Mouse (Mus musculus): ENCODE data around the gene Pcgf2. TPM values are rescaled to one million over a fixed set of nuclear protein-coding genes. Genes with fewer than 3 reads are reported as not detected.
"Not testable (repeated sequence)": the region's sequence is repeated elsewhere in the genome, so short reads cannot be mapped to it uniquely, and the experiment has no call there.

The Pcgf2 gene
- total and polyA plus RNA-seq, 2 experiments = 0.37 to 12.0 TPM

DNA sequence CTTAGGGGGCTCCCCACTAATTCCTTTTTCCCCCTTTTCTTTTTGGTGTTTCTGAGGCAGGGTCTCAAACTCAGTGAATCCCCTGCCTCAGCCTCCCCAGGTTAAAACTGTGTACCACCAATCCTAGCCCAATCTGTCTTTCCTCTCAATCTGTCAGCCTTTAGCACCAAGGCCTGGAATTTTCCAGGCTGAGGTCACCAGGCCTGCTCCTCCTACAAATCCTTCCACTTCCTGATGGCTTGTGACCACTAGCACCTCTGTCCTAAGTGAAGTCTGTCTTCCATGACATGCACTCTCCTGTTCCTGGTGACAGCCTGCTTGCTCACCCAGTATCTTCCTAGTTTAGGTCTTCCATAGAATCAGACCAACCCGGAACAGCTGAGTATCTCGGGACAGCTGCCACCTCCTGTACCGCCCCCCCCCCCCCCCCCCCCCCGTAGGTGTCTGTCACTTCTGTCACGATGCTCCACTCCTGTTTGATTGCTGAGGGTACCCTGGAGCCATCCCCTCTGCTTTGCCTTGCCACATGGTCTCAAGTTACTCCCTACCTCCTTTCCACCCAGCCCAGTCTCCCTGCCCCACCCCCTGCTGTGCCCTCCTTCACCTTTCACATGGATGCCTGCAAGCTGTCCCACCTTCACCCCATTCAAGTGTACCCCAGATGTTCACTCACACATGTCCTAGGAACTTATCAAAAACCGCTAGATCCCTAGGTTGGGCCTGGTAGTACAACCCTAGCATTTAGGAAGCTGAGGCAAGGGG is 42.9 kb downstream of the Pcgf2 start:
- DNase-seq (ENCODE audit: extremely low read depth, low read depth, low spot score) = no peak
- Histone ChIP-seq H3K9ac (ENCODE audit: low read depth, low read length) (no peak overlapping the region), H3K79me2 (ENCODE audit: control insufficient read depth, insufficient read depth, low read length) (no peaks in the 10 kb centered on the region), H3K27ac (replicated peaks; ENCODE audit: insufficient read depth, low read depth, low read length) (no peak overlapping the region), H3K4me1 (ENCODE audit: control insufficient read depth, insufficient read depth, low read length) (peaks cover 14% of the 10 kb centered on the region), H3K27me3 (ENCODE audit: control insufficient read depth, insufficient read depth, low read length) (no peaks in the 10 kb centered on the region), H3K4me3 (ENCODE audit: insufficient read depth, low read depth, low read length) (no peak overlapping the region), H3K36me3 (ENCODE audit: control insufficient read depth, insufficient read depth, low read length) (no peaks in the 10 kb centered on the region)
- 76% methylated on average over 5 of the region's 6 CpGs for WGBS
- no peak for TF ChIP-seq POLR2A (IDR thresholded peaks at IDR 0.05; ENCODE audit: extremely low read depth, insufficient read depth, low read length)
- no peak for TF ChIP-seq CTCF (IDR thresholded peaks at IDR 0.05; ENCODE audit: low read depth, low read length)

DNA sequence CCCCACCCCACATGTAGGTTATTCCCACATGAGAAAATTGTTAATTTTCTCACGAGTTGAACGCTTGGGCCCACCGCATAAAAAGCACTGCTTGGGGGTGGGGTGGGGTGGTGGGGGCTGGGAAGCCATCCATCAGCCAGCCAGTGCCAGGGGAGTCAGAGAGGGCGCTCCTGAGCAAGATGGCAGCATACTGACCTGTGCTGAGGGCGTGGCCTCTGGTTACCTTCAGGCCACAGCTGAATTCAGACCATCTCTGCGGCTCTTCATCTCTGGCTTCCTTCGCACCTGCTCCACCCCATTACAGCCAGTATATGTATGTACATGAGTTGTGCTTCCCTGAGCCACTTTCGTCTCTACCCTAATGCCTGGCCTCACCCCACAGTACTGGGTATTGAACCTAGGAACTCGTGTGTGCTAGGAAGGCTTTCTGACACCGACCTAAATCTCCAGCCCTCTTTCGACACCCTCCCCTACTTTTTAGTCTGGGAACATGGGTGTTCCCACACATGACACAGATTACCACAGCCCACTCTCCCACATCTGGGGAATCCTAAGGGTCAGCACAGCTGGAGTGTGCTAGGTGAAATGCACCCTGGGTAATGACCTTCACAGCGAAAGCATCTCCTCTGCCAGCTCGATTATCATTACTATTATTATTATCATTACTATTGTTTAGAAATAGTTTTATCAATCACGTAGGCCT is 43.9 kb downstream of the Pcgf2 start:
- 88% methylated on average over 14 of the region's 14 CpGs for WGBS
- DNase-seq (ENCODE audit: extremely low read depth, low read depth, low spot score) = no peak

DNA sequence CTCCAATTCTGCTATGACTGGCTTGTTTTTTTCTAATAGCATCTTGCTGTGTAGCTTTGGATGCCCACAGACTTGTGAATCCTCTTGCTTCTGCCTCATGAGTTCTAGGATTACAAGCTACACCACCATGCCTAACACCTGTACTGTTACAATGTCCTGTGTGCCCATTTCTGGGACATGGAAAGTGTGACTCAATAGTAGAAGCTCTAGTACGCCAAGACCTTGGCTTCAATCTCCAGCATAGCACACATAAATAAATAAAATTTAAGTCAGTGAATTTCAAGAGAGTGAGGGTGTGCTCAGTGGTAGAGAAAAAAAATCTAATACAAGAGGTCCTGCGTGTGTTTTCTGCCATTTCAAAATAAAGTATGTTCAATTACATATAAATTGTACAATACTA is 46.1 kb downstream of the Pcgf2 start:
- TF ChIP-seq POLR2A (IDR thresholded peaks at IDR 0.05; ENCODE audit: extremely low read depth, insufficient read depth, low read length) (no peak), CTCF (IDR thresholded peaks at IDR 0.05; ENCODE audit: low read depth, low read length) (no peak)

More for the DNA sequence above, 43.9 kb downstream of the Pcgf2 start:
- no peaks in the 10 kb centered on the region for H3K79me2 ChIP-seq (ENCODE audit: control insufficient read depth, insufficient read depth, low read length)
- H3K36me3 ChIP-seq (ENCODE audit: control insufficient read depth, insufficient read depth, low read length) = no peaks in the 10 kb centered on the region
- H3K9ac ChIP-seq (ENCODE audit: low read depth, low read length) = no peak overlapping the region
- H3K27ac ChIP-seq (replicated peaks; ENCODE audit: insufficient read depth, low read depth, low read length) = no peak overlapping the region
- H3K27me3 ChIP-seq (ENCODE audit: control insufficient read depth, insufficient read depth, low read length) = no peaks in the 10 kb centered on the region
- H3K4me3 ChIP-seq (ENCODE audit: insufficient read depth, low read depth, low read length) = no peak overlapping the region
- H3K4me1 ChIP-seq (ENCODE audit: control insufficient read depth, insufficient read depth, low read length) = peaks cover 14% of the 10 kb centered on the region
- TF ChIP-seq CTCF (IDR thresholded peaks at IDR 0.05; ENCODE audit: low read depth, low read length) (no peak), POLR2A (IDR thresholded peaks at IDR 0.05; ENCODE audit: extremely low read depth, insufficient read depth, low read length) (no peak)

DNA sequence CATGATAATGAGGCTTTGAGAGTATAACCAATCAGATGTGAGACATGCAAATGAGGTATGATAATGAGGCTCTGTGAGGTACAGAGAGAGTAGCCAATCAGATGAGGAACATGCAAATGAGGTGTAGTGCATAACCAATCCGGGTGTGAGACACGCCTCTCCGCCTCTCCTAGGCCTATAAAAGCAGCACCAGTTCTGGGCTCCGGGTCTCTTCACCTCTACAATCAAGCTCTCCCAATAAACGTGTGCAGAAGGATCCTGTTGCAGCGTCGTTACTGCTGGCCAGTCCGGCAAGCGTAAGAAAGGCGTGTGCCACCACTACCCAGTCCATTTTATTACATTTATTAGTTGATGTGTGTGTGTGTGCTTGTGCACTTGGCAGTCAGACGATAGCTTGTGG is 46.9 kb downstream of the Pcgf2 start:
- H3K4me1 ChIP-seq (ENCODE audit: control insufficient read depth, insufficient read depth, low read length); H3K4me3 ChIP-seq (ENCODE audit: insufficient read depth, low read depth, low read length); H3K27ac ChIP-seq (replicated peaks; ENCODE audit: insufficient read depth, low read depth, low read length); H3K9ac ChIP-seq (ENCODE audit: low read depth, low read length); DNase-seq (ENCODE audit: extremely low read depth, low read depth, low spot score); H3K79me2 ChIP-seq (ENCODE audit: control insufficient read depth, insufficient read depth, low read length); H3K27me3 ChIP-seq (ENCODE audit: control insufficient read depth, insufficient read depth, low read length); H3K36me3 ChIP-seq (ENCODE audit: control insufficient read depth, insufficient read depth, low read length): not testable (repeated sequence)
- 95% methylated on average over 11 of the region's 11 CpGs for WGBS

More for the DNA sequence above, 46.1 kb downstream of the Pcgf2 start:
- Histone ChIP-seq H3K4me1 (ENCODE audit: control insufficient read depth, insufficient read depth, low read length) (peaks cover 4% of the 10 kb centered on the region), H3K4me3 (ENCODE audit: insufficient read depth, low read depth, low read length) (no peak overlapping the region), H3K27me3 (ENCODE audit: control insufficient read depth, insufficient read depth, low read length) (no peaks in the 10 kb centered on the region), H3K27ac (replicated peaks; ENCODE audit: insufficient read depth, low read depth, low read length) (no peak overlapping the region), H3K36me3 (ENCODE audit: control insufficient read depth, insufficient read depth, low read length) (no peaks in the 10 kb centered on the region), H3K79me2 (ENCODE audit: control insufficient read depth, insufficient read depth, low read length) (no peaks in the 10 kb centered on the region), H3K9ac (ENCODE audit: low read depth, low read length) (no peak overlapping the region)
- no peak for DNase-seq (ENCODE audit: extremely low read depth, low read depth, low spot score)
- 88% methylated on average over 2 of the region's 2 CpGs for WGBS

DNA sequence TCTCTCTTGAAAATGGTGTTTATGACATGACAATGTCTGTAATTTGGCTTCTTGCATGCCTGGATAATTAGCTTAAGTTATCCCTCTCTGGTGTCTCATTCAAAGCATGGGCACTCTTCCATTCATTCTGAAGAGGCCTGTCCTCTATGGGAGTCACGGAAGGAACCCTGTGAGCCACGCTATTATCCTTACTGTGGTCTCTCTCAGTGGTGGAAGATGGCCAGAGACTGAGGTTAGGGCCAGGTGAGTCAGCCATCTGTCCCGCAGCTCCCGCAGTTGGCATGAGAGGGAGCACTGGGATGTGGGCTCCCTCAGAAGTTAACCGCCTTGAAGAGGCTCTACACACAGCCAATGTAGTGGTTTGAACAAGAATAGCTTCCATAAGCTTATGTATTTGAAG is 50.0 kb downstream of the Pcgf2 start:
- Histone ChIP-seq H3K27ac (replicated peaks; ENCODE audit: insufficient read depth, low read depth, low read length) (no peak overlapping the region), H3K79me2 (ENCODE audit: control insufficient read depth, insufficient read depth, low read length) (no peaks in the 10 kb centered on the region), H3K36me3 (ENCODE audit: control insufficient read depth, insufficient read depth, low read length) (no peaks in the 10 kb centered on the region), H3K27me3 (ENCODE audit: control insufficient read depth, insufficient read depth, low read length) (no peaks in the 10 kb centered on the region), H3K4me3 (ENCODE audit: insufficient read depth, low read depth, low read length) (no peak overlapping the region), H3K9ac (ENCODE audit: low read depth, low read length) (no peak overlapping the region), H3K4me1 (ENCODE audit: control insufficient read depth, insufficient read depth, low read length) (no peaks in the 10 kb centered on the region)
- WGBS = 70% methylated on average over 5 of the region's 5 CpGs
- TF ChIP-seq CTCF (IDR thresholded peaks at IDR 0.05; ENCODE audit: low read depth, low read length) = no peak
- no peak for TF ChIP-seq POLR2A (IDR thresholded peaks at IDR 0.05; ENCODE audit: extremely low read depth, insufficient read depth, low read length)
- DNase-seq (ENCODE audit: extremely low read depth, low read depth, low spot score) = no peak

DNA sequence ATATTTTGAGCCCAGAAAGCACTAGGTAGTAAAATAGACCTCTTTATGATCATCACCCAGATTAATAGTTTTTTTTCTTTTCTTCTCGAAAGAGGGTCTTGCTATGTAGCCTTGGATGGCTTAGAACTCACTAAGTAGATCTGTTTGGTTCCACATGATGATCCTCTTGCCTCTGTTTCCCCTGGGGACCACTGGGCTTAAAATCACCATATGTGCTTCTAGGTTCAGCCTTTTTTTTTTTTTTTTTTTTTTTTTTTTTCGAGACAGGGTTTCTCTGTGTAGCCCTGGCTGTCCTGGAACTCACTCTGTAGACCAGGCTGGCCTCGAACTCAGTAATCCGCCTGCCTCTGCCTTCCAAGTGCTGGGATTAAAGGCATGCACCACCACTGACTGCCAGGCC is 51.8 kb downstream of the Pcgf2 start:
- H3K27me3 ChIP-seq (ENCODE audit: control insufficient read depth, insufficient read depth, low read length); H3K36me3 ChIP-seq (ENCODE audit: control insufficient read depth, insufficient read depth, low read length); H3K4me3 ChIP-seq (ENCODE audit: insufficient read depth, low read depth, low read length); DNase-seq (ENCODE audit: extremely low read depth, low read depth, low spot score); H3K9ac ChIP-seq (ENCODE audit: low read depth, low read length); H3K79me2 ChIP-seq (ENCODE audit: control insufficient read depth, insufficient read depth, low read length); H3K27ac ChIP-seq (replicated peaks; ENCODE audit: insufficient read depth, low read depth, low read length); H3K4me1 ChIP-seq (ENCODE audit: control insufficient read depth, insufficient read depth, low read length): not testable (repeated sequence)
- 76% methylated on average over 4 of the region's 4 CpGs for WGBS

Measured in liver, adult 2 months (tissue).